Mouse (Mus musculus): ENCODE measurements at regions not wholly inside any gene's neighbourhood (a gene's known extent, or its start where the extent isn't known, plus 50 kb on each side); places are given as distances from the start of the nearest gene placed in this dataset.

DNA sequence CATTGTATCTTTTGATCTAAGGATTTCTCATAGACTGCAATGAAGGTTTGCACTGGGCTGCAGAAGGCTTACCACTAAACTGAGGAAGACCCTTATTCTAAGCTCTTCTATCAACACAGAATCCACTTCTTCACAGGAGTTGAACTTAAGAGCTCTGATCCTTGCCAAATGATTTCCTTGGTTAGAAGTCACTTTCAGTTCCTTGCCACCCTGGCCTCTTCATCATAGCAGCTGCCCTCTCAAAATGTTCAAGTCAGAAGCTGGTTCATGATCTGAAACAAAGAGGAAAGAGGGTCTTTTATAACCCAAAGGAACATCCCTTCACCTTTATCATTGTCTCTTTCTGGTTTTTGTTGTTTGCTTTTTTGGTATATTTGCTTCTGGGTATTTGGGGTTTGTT lies 131.6 kb downstream of the Basp1 start:
- H3K36me3 ChIP-seq (replicated peaks; ENCODE audit: control insufficient read depth, insufficient read depth, low read length) = no peaks in the 10 kb centered on the region
- no peaks in the 10 kb centered on the region for H3K4me1 ChIP-seq (ENCODE audit: control insufficient read depth, insufficient read depth)
- no peak overlapping the region for H3K9ac ChIP-seq (replicated peaks; ENCODE audit: low read depth, low read length)
- H3K9me3 ChIP-seq (replicated peaks; ENCODE audit: control insufficient read depth, low read length) = no peaks in the 10 kb centered on the region
- H3K27me3 ChIP-seq (ENCODE audit: control insufficient read depth, insufficient read depth, low read length) = no peaks in the 10 kb centered on the region
- H3K4me3 ChIP-seq (ENCODE audit: low read depth, low read length) = no peak overlapping the region
- ATAC-seq (ENCODE audit: insufficient read depth, low read depth) = no peak
- no peak overlapping the region for H3K27ac ChIP-seq (ENCODE audit: low read depth)
- TF ChIP-seq EP300 (IDR thresholded peaks at IDR 0.05; ENCODE audit: low read depth) (no peak), CTCF (IDR thresholded peaks at IDR 0.05; ENCODE audit: low read depth) (no peak)
- DNase-seq (ENCODE audit: low spot score) = no peak
- H3K4me2 ChIP-seq (ENCODE audit: low read depth, low read length) = no peak overlapping the region

DNA sequence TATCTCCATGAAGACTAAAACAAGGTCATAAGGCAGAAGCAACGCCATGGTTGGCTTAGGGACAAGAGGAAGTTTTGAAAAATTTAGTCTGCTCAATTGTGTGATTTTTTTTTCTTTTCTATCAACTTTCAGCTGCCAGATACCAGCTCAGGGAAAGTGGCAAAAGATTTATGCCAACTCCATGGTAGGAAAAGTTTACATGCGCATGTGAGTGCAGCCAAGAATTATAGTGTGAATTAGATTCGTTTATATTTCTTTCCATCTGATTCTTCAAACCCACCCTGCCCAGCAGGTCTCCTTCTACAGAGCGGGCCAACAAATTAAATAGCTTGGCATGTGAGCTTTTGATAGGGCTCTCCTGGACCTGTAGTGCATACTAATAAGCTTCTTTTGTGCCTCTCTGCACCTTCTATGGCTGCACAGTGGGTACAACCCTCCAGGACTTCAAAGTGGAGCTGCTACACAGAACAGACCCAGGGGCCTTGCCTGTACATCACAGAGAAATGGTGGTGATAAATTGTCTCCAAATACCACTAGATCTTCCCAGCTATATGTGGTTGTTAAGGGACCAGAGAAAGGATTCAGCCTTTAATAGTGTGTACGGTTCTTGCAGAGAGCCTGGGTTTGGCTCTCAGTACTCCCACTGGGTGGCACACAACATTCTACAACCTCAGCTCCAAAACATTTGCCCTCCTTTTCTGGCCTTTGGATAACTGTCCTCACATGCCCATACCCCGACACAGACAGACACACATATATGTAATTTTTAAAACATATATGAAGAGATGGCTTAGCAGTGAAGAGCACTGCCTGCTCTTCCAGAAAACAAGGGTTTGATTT lies 135.0 kb downstream of the Basp1 start:
- Histone ChIP-seq H3K27me3 (ENCODE audit: control insufficient read depth, insufficient read depth, low read length) (no peaks in the 10 kb centered on the region), H3K4me1 (ENCODE audit: control insufficient read depth, insufficient read depth) (no peaks in the 10 kb centered on the region), H3K27ac (ENCODE audit: low read depth) (no peak overlapping the region), H3K4me2 (ENCODE audit: low read depth, low read length) (no peak overlapping the region), H3K36me3 (replicated peaks; ENCODE audit: control insufficient read depth, insufficient read depth, low read length) (no peaks in the 10 kb centered on the region), H3K4me3 (ENCODE audit: low read depth, low read length) (no peak overlapping the region), H3K9ac (replicated peaks; ENCODE audit: low read depth, low read length) (no peak overlapping the region), H3K9me3 (replicated peaks; ENCODE audit: control insufficient read depth, low read length) (no peaks in the 10 kb centered on the region)
- DNase-seq (ENCODE audit: low spot score) = no peak
- ATAC-seq (ENCODE audit: insufficient read depth, low read depth) = no peak
- WGBS = 72% methylated on average over 6 of the region's 6 CpGs
- TF ChIP-seq EP300 (IDR thresholded peaks at IDR 0.05; ENCODE audit: low read depth) (no peak), CTCF (IDR thresholded peaks at IDR 0.05; ENCODE audit: low read depth) (no peak)

- H3K27me3 ChIP-seq (ENCODE audit: control insufficient read depth, insufficient read depth, low read length) = no peaks in the 10 kb centered on the region
- no peak overlapping the region for H3K4me3 ChIP-seq (ENCODE audit: low read depth, low read length)
- no peaks in the 10 kb centered on the region for H3K9me3 ChIP-seq (replicated peaks; ENCODE audit: control insufficient read depth, low read length)
- 86% methylated on average over 5 of the region's 5 CpGs for WGBS
- H3K27ac ChIP-seq (ENCODE audit: low read depth) = no peak overlapping the region
- H3K36me3 ChIP-seq (replicated peaks; ENCODE audit: control insufficient read depth, insufficient read depth, low read length) = no peaks in the 10 kb centered on the region
- no peak for ATAC-seq (ENCODE audit: insufficient read depth, low read depth)
- H3K9ac ChIP-seq (replicated peaks; ENCODE audit: low read depth, low read length) = no peak overlapping the region
- DNase-seq (ENCODE audit: low spot score) = no peak
- H3K4me1 ChIP-seq (ENCODE audit: control insufficient read depth, insufficient read depth) = no peaks in the 10 kb centered on the region
- no peak overlapping the region for H3K4me2 ChIP-seq (ENCODE audit: low read depth, low read length)
- no peak for TF ChIP-seq CTCF (IDR thresholded peaks at IDR 0.05; ENCODE audit: low read depth)
- TF ChIP-seq EP300 (IDR thresholded peaks at IDR 0.05; ENCODE audit: low read depth) = no peak
These were observed 137.3 kb downstream of the Basp1 start for GRCm38 (mm10) chr15:25276227-25276626.

GRCm38 (mm10) chr15:25271886-25272285 lies 141.7 kb downstream of the Basp1 start:
- Histone ChIP-seq H3K36me3 (replicated peaks; ENCODE audit: control insufficient read depth, insufficient read depth, low read length) (no peaks in the 10 kb centered on the region), H3K4me1 (ENCODE audit: control insufficient read depth, insufficient read depth) (no peaks in the 10 kb centered on the region), H3K27me3 (ENCODE audit: control insufficient read depth, insufficient read depth, low read length) (no peaks in the 10 kb centered on the region), H3K4me3 (ENCODE audit: low read depth, low read length) (no peak overlapping the region), H3K9me3 (replicated peaks; ENCODE audit: control insufficient read depth, low read length) (no peaks in the 10 kb centered on the region), H3K9ac (replicated peaks; ENCODE audit: low read depth, low read length) (no peak overlapping the region), H3K27ac (ENCODE audit: low read depth) (no peak overlapping the region), H3K4me2 (ENCODE audit: low read depth, low read length) (no peak overlapping the region)
- ATAC-seq (ENCODE audit: insufficient read depth, low read depth) (no peak), DNase-seq (ENCODE audit: low spot score) (no peak)
- 78% methylated on average over 5 of the region's 5 CpGs for WGBS
- TF ChIP-seq EP300 (IDR thresholded peaks at IDR 0.05; ENCODE audit: low read depth) (no peak), CTCF (IDR thresholded peaks at IDR 0.05; ENCODE audit: low read depth) (no peak)

DNA sequence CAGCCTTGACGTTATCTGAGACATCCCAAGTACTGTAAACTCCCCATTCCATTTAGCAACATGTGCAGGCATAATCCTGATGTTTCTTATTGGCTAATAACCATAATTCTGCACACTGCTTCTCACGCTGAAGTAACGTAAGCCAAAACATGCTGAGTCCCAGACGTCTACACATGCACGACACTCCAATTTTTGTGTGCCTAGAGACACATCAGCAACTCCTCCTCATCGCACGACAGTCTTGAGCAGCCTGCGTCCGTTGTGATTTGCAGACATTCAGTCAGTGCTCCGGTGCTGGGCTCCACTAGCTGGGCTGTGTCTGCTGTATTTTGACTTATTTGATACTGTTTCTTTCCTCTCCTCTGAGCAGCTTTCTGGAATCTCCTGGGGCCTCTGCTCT lies 143.2 kb downstream of the Basp1 start:
- Histone ChIP-seq H3K4me1 (ENCODE audit: control insufficient read depth, insufficient read depth) (no peaks in the 10 kb centered on the region), H3K36me3 (replicated peaks; ENCODE audit: control insufficient read depth, insufficient read depth, low read length) (no peaks in the 10 kb centered on the region), H3K9me3 (replicated peaks; ENCODE audit: control insufficient read depth, low read length) (no peaks in the 10 kb centered on the region), H3K27me3 (ENCODE audit: control insufficient read depth, insufficient read depth, low read length) (no peaks in the 10 kb centered on the region), H3K27ac (ENCODE audit: low read depth) (no peak overlapping the region), H3K4me3 (ENCODE audit: low read depth, low read length) (no peak overlapping the region), H3K4me2 (ENCODE audit: low read depth, low read length) (peak overlapping the region; percentile 42; the same call in 1 of the 2 replicates), H3K9ac (replicated peaks; ENCODE audit: low read depth, low read length) (no peak overlapping the region)
- TF ChIP-seq CTCF (IDR thresholded peaks at IDR 0.05; ENCODE audit: low read depth) = no peak
- TF ChIP-seq EP300 (IDR thresholded peaks at IDR 0.05; ENCODE audit: low read depth) = no peak
- 63% methylated on average over 10 of the region's 10 CpGs for WGBS
- ATAC-seq (ENCODE audit: insufficient read depth, low read depth) (no peak), DNase-seq (ENCODE audit: low spot score) (no peak)

Measured in heart, postnatal 0 days (tissue).